Mouse (Mus musculus) CD4-positive, CD25-positive, alpha-beta regulatory T cell, adult 2 months (primary cell): ENCODE results near the gene Tnni3k.

Experiments used
- DNase-seq: peaks from one replicate; pipeline ENCODE4 v3.0.0-alpha.2; 2012; ENCODE audit warnings: low read depth, low spot score

Tnni3k gene

DNA sequence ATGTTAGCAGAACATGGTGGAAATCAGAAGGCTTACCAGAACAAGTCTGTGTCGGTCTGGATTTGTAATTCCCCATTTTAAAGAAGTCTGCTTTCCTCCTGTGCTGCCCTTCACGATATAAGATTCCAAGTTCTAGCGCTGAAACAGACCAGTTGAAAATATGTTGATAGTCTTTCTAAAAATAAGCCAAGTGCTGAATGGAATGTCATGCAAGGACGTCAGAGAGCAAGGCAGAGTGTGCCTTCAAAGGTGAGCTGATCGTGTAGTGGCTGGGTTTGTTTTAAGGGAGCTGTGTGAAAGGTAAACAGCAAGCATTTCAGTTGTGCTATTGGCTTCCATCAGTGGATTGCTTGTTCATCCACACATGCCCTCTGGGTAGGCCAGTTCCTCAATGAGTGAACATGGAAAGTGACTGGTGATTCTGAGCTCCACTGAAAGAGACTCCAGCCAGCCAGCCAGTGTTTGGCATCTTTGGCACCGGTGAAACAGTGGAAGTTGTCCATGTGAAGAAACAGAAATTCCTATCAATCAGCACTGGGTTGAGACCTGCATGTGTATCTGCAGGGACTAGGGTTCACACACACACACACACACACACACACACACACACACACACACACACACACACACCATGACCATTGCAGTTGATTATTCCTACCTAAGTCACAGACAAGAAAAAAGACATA lies at the start of gene Tnni3k:
Gene Tnni3k (minus strand): TSS at position 177 of the 686 bp plus-strand sequence.
- DNase-seq: no peak

DNA sequence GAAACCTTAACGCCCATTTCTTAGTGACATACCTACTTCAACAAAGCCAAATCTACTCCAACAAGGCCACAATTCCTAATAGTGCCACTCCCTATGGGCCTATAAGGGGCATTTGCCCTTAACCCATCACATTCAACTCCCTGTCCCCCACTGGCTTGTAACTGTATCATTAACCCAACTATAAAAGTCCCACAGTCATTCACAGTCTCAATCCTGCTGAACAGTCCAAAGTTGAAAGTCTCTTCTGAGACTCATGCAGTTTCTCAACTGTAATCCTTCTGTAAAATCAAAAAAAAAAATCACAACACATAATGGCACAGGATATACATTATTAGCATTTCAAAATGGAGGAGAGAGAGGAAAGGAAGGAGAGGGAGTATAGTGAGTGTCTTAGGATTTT lies 44.1 kb upstream of the Tnni3k start:
- DNase-seq: no peak

DNA sequence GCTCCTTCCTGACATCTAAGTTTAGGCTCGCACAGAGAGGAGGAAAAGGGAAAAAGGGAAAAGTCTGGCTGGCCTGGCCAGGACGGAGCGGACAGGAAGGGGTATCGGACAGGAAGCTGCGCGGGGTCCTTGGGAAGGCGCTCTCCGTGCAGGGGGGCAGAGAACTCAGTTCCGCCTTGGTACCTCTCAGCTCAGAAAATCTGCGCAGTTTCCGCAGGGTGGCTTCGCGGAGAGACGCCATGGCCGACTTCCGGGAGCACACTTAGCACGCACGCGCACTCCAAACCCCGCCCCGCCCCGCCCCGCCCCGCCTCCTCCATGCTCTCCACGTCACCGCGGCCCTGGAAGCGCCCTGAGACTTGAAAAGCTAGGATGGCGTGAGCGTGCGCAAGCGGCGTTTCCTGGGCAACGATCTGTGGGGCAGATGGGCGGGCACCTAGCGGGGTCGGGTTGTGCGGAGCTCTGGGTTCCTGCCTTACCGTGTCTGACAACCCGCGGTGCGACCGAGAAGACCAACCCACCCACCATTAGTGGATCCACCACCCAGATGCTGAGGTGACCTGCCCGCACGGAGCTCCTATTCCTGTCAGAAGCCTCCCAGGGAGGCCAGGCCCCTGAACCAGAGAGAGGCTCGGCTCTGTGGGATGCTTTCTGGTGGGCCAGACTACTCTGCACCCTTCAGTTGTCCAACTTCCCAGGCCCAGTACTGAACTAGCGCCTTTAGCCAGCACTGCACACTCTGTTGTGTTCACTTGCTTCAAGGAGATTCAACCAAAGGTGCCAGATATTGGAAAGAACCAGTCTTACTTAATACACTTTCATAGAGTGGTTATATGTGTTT lies 38.1 kb upstream of the Tnni3k start, which contains the start of the genes Fpgt and Lrriq3:
Gene Fpgt (minus strand): TSS at position 288 of the 841 bp plus-strand sequence.
Gene Lrriq3 (plus strand): TSS at position 319 of the 841 bp plus-strand sequence.
- DNase-seq: peak; percentile 95

DNA sequence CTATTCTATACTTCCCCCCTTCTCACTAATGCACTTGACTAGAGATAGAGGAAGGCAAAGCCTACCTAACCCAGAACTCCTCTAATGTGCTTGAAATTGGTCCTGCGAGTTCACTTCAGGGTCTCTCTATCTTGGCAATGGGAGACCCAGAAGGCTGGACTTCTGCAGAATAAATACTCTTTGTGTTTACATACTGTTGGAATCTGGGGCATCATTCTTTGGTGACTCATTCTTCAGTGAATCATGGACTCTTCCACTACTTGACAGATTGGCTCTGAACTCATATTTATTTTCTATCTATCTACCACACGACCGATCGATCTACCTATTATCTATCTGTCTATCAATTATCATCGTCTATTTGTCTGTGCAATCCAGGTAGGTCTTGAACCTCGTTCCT lies 36.9 kb upstream of the Tnni3k start:
- DNase-seq: peak; percentile 3

DNA sequence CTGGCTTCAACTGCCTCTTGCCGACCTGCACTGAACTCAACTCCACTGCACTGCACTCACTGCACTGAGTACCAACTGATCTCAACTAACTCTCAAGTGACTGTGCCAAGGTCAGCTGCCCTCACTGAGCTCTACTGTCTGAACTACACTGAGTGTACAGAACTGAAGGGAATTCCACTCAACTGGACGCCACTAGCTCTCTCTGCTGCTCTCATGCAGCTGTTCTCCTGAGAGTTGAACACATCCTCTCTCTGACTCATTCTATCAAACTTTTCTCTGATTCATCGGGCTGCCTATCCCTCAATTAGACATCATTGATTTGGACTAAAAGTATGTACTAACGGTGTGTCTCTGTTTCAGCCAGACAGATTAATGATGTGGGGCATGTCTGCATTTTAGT lies 22.7 kb upstream of the Tnni3k start:
- no peak for DNase-seq

DNA sequence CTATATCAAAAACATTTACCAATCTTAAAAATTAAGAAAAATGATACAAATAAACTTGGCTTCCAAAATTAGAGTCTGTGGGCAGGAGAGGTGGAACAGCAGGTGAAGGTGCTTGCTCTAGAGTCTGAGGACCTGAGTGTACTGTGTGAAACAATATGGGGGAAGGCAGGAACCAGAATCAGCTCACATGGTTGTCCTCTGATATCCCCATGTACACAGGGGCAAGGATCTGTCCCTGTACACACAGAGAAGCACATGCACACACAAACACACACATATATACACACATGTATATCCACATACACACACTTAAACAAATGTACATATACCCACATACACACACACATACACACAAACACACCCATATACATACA lies 4.2 kb upstream of the Tnni3k start:
- no peak for DNase-seq

- no peak for DNase-seq
Observed at GRCm38 (mm10) chr3:155058800-155059448, 3.7 kb upstream of the Tnni3k start.

DNA sequence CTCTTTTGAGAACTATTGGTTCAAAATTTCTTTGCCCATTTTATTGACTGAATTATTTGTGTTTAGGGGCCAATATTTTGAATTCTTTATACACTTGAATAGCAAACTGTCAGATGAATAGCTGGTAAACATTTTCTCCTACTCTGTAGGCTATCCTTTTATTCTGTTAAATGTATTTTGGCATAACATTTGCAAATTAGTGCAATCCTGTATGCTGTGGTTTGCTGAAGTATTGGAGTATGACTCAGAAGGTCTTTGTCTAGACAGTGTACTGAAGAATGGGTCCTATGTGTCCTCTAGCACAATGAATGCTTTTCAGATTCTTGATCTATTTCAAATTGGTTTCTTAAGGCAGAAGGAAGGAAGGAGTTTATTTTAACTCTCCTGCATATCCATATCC lies 2.4 kb upstream of the Tnni3k start:
- no peak for DNase-seq

DNA sequence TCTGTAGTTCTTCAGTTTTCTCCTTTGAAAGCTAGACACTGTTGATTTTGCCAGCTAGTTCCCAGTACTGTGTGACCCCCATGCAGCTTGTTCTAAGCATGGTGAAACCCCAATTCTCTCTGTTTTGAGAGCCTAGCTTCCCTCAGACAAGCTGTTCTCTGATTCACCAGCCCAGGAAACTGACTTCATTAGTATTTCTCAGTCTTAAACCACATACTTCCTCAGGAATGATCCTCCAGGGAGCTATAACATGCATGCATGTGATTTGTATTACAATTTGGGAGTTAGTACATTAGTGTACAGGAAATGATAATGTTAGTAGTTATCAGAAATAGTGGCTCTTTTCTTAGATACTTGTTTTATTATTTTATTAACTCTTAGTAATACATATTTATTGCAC lies 1.4 kb upstream of the Tnni3k start:
- no peak for DNase-seq

GRCm38 (mm10) chr3:155053189-155053588 lies 2.0 kb downstream of the Tnni3k start:
- no peak for DNase-seq

DNA sequence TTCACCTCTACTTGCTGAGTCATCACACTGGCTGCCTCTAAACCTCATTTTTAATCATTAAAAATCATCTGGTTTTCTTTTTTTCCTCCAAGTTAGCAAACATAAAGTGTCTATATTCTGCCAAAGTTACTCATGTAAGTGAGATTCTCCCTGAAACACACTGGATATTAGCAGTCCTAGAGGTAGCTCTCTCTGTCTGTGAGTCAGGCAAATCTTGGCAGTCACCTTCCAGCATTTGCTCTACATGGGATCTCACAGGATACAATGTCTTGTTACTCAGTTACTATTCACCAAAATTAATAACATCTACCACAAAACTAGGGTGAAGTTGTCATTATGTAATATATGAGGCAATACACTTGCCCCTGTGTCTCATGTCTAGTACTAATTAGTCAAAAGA lies 3.2 kb downstream of the Tnni3k start:
- no peak for DNase-seq

DNA sequence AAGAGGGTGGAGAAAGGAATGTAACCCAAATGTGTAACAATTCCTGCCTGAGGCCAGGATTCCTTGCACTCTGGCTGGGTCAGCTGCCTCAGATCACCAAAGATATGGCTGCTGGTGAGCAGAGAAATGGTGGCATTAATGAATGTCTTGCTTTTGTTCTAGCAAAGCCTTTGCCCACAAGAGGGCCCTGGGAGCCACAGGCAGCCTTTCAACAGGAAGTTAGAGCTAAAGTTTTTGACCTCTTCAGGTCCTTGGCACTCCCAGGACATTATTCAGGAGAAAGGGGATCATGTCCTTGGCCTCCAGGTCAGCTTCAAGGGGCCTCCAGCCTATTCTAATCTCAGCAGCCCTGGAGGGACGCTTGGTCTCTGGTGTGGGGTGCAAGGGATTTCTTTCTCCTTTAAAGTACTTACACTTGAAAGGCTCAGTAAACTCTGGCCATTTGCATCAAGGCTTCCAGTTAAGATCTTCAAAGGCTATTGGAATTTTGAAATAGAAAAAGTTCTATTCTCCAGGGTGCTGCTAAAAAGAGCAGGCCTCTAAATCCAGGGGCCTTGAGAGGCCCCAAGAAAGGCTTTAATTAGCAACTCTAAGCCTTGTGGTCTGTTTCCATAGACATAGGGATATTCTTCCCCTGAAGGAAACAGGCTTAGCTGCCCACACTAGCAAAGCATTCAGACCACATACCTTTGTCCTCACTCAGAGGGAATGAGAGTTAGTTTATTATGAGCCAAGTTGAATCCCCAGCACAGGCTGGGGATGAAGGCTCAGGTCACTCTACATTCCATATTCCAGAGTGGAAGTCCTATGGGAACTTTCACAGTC lies 16.0 kb downstream of the Tnni3k start:
- no peak for DNase-seq

- DNase-seq: no peak
Observed at GRCm38 (mm10) chr3:155034323-155034722, 20.9 kb downstream of the Tnni3k start.

GRCm38 (mm10) chr3:155030200-155030599 lies 25.0 kb downstream of the Tnni3k start:
- no peak for DNase-seq

DNA sequence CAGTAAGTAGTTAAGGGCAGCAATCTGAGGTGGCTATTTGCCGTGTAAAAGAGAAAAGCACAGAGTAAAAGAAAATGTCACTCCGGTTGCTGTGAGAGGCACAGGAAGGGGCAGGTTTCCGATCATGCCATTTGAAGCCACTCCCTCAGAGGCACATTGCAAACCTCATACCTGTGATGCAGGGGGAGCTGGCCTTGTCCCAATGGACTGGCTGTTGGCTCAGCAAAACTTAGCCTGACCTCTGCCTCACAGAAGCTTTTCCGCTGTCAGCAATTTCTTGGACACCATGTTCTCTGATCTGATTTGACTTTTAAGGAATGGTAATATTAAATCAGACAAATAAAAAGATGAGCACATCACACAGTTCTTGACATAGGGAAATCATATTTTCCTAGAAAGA lies 52.4 kb downstream of the Tnni3k start:
- DNase-seq: no peak

DNA sequence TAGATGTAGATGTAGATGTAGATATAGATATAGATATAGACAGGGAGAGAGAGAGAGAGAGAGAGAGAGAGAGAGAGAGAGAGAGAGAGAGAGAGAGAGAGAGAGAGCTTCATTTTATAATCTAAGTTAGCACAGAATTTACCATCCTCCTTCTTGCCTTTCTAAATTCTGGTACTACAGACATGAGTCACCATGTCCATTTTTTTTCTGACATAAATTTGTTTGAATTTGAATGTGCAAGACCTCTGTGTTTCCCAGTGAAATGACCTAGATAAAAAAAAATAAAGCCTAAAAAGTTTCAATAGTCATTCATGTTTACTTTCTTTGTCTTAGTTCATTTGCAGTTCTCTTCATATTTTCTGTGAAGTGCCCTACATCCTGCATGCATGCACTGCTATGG lies 54.2 kb downstream of the Tnni3k start:
- no peak for DNase-seq

GRCm38 (mm10) chr3:154992678-154993077 lies 62.5 kb downstream of the Tnni3k start:
- DNase-seq: no peak

GRCm38 (mm10) chr3:154979101-154979500 lies 76.1 kb downstream of the Tnni3k start:
- DNase-seq: no peak

GRCm38 (mm10) chr3:154971626-154972025 lies 83.6 kb downstream of the Tnni3k start:
- no peak for DNase-seq

- no peak for DNase-seq
Observed at GRCm38 (mm10) chr3:154970981-154971380, 84.2 kb downstream of the Tnni3k start.

GRCm38 (mm10) chr3:154961284-154961683 lies 93.9 kb downstream of the Tnni3k start:
- no peak for DNase-seq

DNA sequence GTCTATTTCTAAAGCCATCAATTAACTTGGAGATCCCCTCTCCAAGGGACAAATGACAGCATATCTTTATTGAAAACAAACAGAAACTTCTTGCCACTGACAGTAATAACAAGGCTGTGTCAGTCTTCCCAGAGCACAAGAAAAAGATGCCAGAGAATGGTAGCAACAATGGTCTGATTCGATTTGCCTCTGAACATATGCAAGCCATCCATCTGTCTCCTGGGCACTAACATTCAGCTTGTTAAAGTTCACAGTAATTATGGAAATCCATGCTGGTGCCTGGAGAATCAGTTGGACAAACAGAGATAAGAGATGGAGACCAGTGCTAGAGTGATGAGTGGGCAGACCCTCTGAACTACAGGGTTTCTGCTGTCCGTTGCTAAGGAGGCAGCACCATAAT lies 102.1 kb downstream of the Tnni3k start:
- DNase-seq: no peak
